Mouse (Mus musculus) mouse trophoblast stem cell (cell line): Measurements from ENCODE around the gene Fthl17b.
"Not testable (repeated sequence)": the region's sequence is repeated elsewhere in the genome, so short reads cannot be mapped to it uniquely, and the experiment has no call there.

Experiments
- in situ Hi-C, 2 experiments: fragments of 300-500 bp; cut with MseI, MboI; formaldehyde crosslinking; loops; 2 replicates in 1 of 2; 3 replicates in 1 of 2; pipeline ENCODE4 v1.15.1; 2025

Fthl17b gene

GRCm38 (mm10) chrX:8962875-8963274 is at the start of gene Fthl17b:
TSS of gene Fthl17b (minus strand) at chrX:8962975.
- in situ Hi-C loops: not testable (repeated sequence)

DNA sequence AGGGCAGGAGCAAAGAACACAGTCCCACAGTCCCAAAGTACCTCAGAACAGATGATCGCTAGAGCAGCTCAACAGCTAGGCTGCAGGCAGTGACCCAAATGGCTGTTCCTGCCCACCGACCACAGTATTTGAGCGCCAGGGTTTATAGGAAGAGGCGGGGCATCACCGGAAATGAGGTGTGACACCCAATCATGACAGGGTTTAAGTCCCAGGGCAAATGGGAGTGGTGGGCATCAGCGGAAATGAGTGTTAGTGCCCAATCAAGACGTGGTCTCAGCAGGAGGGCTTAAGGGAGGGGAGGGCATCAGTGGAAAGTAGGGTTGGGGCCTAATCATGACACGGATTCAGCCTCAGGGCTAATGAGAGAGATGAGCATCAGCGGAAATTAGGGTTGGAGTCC is 23.9 kb upstream of the Fthl17b start, which contains the start of gene Fthl17d:
Gene Fthl17d, minus strand, starts transcription at position 101 of the 400 bp plus-strand sequence.
- in situ Hi-C loops: not testable (repeated sequence)

DNA sequence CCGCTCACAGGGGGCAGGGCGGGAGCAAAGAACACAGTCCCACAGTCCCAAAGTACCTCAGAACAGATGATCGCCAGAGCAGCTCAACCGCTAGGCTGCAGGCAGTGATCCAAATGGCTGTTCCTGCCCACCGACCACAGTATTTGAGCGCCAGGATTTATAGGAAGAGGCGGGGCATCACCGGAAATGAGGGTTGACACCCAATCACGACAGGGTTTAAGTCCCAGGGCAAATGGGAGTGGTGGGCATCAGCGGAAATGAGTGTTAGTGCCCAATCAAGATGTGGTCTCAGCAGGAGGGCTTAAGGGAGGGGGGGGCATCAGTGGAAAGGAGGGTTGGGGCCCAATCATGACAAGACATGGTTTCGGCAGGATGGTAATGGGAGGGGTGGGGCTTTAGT is 13.7 kb upstream of the Fthl17b start, which contains the start of gene Fthl17c:
Gene Fthl17c, minus strand, starts transcription at position 101 of the 400 bp plus-strand sequence.
- in situ Hi-C loops: not testable (repeated sequence)

DNA sequence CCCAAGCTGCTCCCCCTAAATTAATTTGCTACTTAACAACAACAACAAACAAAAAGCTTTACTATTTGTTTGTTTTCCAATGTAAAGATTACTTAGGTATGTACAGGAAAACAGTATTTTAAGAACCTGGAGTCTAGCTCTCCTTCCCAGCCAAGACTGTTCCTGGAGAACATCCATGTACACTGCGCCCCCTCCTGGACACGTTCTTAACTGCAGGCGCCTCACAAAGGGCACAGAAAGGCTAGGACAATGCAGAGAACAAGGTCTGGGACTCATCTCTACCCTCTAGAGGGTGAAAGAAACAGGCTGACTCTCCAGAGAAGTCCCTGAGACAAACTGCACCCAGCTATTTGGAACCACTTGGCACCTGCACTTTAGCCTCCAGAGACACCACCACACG is 1.8 kb upstream of the Fthl17b start:
- in situ Hi-C loops: not testable (repeated sequence)

GRCm38 (mm10) chrX:8948130-8948805 is 14.5 kb downstream of the Fthl17b start:
- in situ Hi-C loops: loop anchor here in 1 of 2 experiments (25.0 kb wide), 1 partner anchor 111 kb away; the partner anchor contains the start of gene Gm6592

DNA sequence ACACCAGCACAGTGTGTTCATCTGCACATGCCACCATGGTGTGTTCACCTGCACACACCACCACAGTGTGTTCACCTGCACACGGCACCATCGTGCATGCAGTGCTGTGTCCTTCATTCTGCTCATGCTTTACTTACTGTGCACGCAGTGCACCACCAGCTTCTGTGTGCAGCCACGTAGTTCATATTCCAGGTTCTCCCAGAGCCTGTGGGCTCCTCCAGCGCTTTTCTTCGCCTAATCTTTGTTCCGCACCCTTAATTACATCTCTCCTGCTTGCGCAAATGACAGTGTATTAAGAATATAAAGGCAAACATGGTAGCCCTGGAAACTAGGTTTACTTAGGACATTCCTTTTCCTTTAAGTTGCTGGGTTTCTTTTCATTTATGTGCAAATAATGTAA is 18.7 kb downstream of the Fthl17b start:
- in situ Hi-C loops: loop anchor here in 1 of 2 experiments (25.0 kb wide), 1 partner anchor 107 kb away; the partner anchor contains the start of gene Gm6592

DNA sequence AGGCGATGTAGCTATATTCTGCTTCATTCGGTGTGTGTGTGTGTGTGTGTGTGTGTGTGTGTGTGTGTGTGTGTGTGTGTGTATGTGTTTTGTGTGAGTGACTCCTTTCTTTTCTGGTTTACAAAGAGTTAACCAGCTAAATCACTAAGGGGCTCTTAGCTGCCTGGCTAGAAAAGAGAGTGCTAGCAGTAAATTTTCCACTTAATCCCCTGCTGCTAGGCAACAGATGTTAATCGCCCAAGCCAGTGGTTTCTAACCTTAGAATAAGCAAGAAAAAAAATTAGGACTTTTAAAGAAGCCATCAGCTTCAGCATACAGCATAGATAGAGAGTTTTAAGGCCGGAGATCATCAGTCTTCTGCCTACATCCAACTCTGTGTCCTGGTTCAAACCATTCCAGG is 35.5 kb downstream of the Fthl17b start:
- in situ Hi-C loops: loop anchor here in 1 of 2 experiments (25.0 kb wide), 1 partner anchor 90 kb away; the partner anchor contains the start of gene Gm6592

DNA sequence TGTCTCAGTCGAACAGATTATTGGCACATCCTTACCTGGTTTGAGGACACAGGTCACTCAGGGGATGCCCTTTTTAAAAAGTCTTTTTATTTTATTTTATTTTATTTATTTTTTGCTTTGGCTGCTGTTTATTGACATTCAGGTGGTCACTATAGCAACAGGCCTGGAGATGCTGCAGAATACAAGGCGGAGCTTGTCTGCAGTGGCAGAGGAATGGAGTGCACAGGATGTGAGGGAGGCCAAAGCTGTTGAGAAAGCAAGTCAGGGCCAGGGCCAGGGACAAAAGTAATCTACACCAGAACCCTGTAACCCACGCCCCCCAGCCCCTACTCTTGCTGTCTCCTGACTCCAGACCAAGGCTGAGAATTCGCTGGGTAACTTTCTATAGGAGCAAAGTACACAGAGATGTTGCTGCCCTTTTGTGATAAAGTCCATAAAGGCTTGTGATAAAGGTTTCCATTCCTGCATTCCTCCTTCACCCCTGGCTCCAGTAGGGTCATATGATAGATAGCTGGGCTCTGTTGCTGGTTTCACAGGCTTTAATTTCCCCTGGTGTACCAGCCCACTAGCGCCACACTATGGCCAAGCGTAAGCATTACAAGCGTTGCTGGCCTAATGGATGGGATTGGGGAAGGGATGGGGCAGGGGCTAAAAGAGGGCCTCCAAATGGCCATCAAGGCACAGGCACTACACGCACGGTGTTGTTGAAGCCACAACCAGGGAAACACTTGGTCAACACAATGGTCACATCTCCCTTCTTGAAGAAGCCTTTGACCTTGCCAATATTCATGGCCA is 40.8 kb downstream of the Fthl17b start:
- in situ Hi-C loops: no loop called here

- in situ Hi-C loops: no loop called here
These were observed 41.7 kb downstream of the Fthl17b start for GRCm38 (mm10) chrX:8921080-8921479.
